Mouse (Mus musculus) lung, postnatal 10 days (tissue): Measurements from ENCODE around the gene Gm21173.
"Not testable (repeated sequence)": the region's sequence is repeated elsewhere in the genome, so short reads cannot be mapped to it uniquely, and the experiment has no call there.

Source experiments
- DNase-seq: peaks from one replicate; pipeline ENCODE4 v3.0.0; 2021

Gm21173 gene

DNA sequence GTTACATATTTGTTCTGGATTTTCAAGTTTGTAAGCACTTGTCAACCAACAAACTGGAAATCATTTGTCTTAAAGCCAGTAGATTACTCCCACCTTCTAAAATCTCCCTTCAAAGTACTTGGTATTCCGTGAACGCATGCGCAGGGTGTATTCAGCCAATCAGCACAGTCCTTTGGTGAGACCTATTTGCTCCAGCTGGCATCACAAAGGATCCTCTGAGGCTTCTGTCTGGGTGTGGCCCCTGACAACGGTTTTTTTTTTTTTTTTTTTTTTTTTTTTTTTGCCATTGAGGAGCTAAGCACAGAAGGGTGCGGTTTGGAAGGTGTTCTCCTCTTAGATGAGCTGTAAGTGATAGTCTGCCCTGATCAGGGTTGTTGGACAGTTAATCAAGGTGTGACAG lies at the start of gene Gm21173:
TSS of gene Gm21173 (plus strand) at position 301 of the 400 bp plus-strand sequence.
- not testable (repeated sequence) for DNase-seq
